Mouse (Mus musculus) heart, postnatal 0 days (tissue): ENCODE measurements at regions not wholly inside any gene's neighbourhood (a gene's known extent, or its start where the extent isn't known, plus 50 kb on each side); places are given as distances from the start of the nearest gene placed in this dataset.

Experiments
- CTCF ChIP-seq: IDR thresholded peaks from 2 replicates; pipeline ENCODE4 v1.5.1; 2016; ENCODE audit warnings: antibody characterized with exemption, control low read depth, low read depth
- EP300 ChIP-seq: IDR thresholded peaks from 2 replicates; pipeline ENCODE4 v1.6.1; 2016; ENCODE audit warnings: antibody characterized with exemption, low read depth

DNA sequence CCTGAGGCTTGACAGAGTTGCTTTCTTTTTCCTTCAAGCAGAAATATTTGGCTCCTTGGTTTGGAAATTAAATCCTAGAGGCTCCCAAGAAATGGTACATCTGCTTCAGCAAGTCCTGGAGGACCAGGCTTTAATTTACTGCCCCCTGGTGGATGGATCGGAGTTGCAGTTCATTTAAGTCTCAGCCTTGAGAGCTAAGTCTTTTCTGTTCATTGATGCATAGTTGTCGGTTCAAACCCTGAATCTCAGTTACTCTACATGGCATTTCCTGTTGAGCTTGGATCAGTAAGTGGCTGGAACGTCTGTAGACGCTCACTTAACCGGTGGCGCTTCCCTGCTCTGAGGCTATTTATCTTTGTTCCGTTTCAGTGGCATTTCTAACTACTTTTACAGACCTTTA, 422.2 kb downstream of the Efna5 start:
- no peak for TF ChIP-seq EP300
- TF ChIP-seq CTCF, result peak; percentile 70
